In genomic region chr11:32619257-32619816, GRCm38 (mm10) we compare ENCODE assay signal across 8 mouse cellular contexts. TPM values are rescaled to one million over a fixed set of nuclear protein-coding genes. Genes with fewer than 3 reads are reported as not detected.
DNase-seq lines count a peak whose midpoint lies in the region; ATAC-seq and TF ChIP-seq lines count a peak whose summit lies in the region.

No protein-coding gene starts in this region.

- H3K27me3 ChIP-seq in lung, embryonic 14.5 days (ENCODE audit: insufficient read depth, low read length), result no peaks in the 10 kb centered on the region

- peak; percentile 89 for ATAC-seq in lung, embryonic 14.5 days (ENCODE audit: insufficient read depth)

- H3K4me2 ChIP-seq in lung, embryonic 14.5 days, result no peak overlapping the region

- no peak overlapping the region for H3K4me3 ChIP-seq in bone marrow, adult 2 months (replicated peaks; ENCODE audit: control insufficient read depth, low read depth, low read length)
- H3K4me3 ChIP-seq in lung, embryonic 14.5 days (ENCODE audit: low read depth, low read length), result no peak overlapping the region
- H3K4me3 ChIP-seq in olfactory bulb, adult 2 months (ENCODE audit: insufficient read depth, low read depth, low read length), result no peak overlapping the region

- peak; percentile 56 to 77 for DNase-seq in left cerebral cortex, postnatal 10 days (ENCODE audit: extremely low spot score in 1 of 2, low spot score in 2 of 2)
- DNase-seq in left cerebral cortex, adult 18-20 months (ENCODE audit: low spot score in 2 of 2), result no peak
- peak; percentile 77 to 89 for DNase-seq in heart, adult 18-20 months
- peak; percentile 40 for DNase-seq in kidney, adult 18-20 months
- DNase-seq in lung, embryonic 14.5 days, result peak; percentile 88
- DNase-seq in ovary, adult 18-20 months (ENCODE audit: low spot score), result no peak

- WGBS in bone marrow, adult 2 months, result 24% methylated on average over 8 of the region's 8 CpGs
- 27% methylated on average over 8 of the region's 8 CpGs for WGBS in lung, embryonic 14.5 days
- WGBS in olfactory bulb, adult 2 months, result 34% methylated on average over 8 of the region's 8 CpGs

- H3K9ac ChIP-seq in lung, embryonic 14.5 days, result no peak overlapping the region

- peak overlapping the region; percentile 34 for H3K27ac ChIP-seq in bone marrow, adult 2 months (ENCODE audit: control insufficient read depth, insufficient read depth, low read depth, low read length, poor library complexity)
- H3K27ac ChIP-seq in lung, embryonic 14.5 days (ENCODE audit: low read depth), result peak overlapping the region; percentile 85
- H3K27ac ChIP-seq in olfactory bulb, adult 2 months (ENCODE audit: insufficient read depth, low read depth, low read length), result peak overlapping the region; percentile 3; the same call in 1 of the 2 replicates

- peaks cover 5% of the 10 kb centered on the region; the same call in 1 of the 2 replicates for H3K4me1 ChIP-seq in bone marrow, adult 2 months (ENCODE audit: control insufficient read depth, insufficient read depth, low read length)
- peaks cover 9% of the 10 kb centered on the region for H3K4me1 ChIP-seq in lung, embryonic 14.5 days (ENCODE audit: insufficient read depth)
- peaks cover 8% of the 10 kb centered on the region for H3K4me1 ChIP-seq in olfactory bulb, adult 2 months (ENCODE audit: control insufficient read depth, insufficient read depth, low read length)

- 0 out of 2 replicates have a peak, but pooled peaks cover 4% of the 10 kb centered on the region for H3K36me3 ChIP-seq in lung, embryonic 14.5 days (ENCODE audit: insufficient read depth)

- 0 out of 2 replicates have a peak, but pooled peaks have one; percentile 15 for TF ChIP-seq POLR2A in bone marrow, adult 2 months (IDR thresholded peaks at IDR 0.05; ENCODE audit: borderline replicate concordance, control insufficient read depth, low read depth, low read length)
- no peak for TF ChIP-seq POLR2A in olfactory bulb, adult 2 months (IDR thresholded peaks at IDR 0.05; ENCODE audit: insufficient read depth, low read depth, low read length)

- H3K9me3 ChIP-seq in lung, embryonic 14.5 days (ENCODE audit: low read depth, low read length), result no peaks in the 10 kb centered on the region

- intact Hi-C loops in left cerebral cortex, postnatal 10 days (cut with DNase I), result no loop called here

- no peak for TF ChIP-seq CTCF in bone marrow, adult 2 months (IDR thresholded peaks at IDR 0.05; ENCODE audit: control insufficient read depth, insufficient read depth, low read length)
- no peak for TF ChIP-seq CTCF in lung, embryonic 14.5 days (IDR thresholded peaks at IDR 0.05; ENCODE audit: low read depth)
- no peak for TF ChIP-seq CTCF in olfactory bulb, adult 2 months (IDR thresholded peaks at IDR 0.05; ENCODE audit: insufficient read depth, low read depth, low read length)

RNA-seq across cellular contexts. Expression of gene Fbxw11, which starts 23.2 kb away (rescaled TPM):
- total RNA-seq in left cerebral cortex, postnatal 10 days (2021), result 100 to 1,000 TPM; 116 to 119 TPM
- total RNA-seq in left cerebral cortex, adult 18-20 months (2021), result 100 to 1,000 TPM; 116 to 119 TPM
- polyA plus RNA-seq in bone marrow, adult 2 months (2011; ENCODE audit: insufficient read depth, insufficient read length, low replicate concordance, missing spikeins), result 9.4 and 12.8 TPM in 2 replicates
- total RNA-seq in heart, adult 18-20 months (2021), result 10 to 100 TPM; 47.4 to 52.1 TPM
- 82.6 and 89.5 TPM in 2 replicates for polyA plus RNA-seq in lung, embryonic 14.5 days (2014; fragmentation: Nextera tagmentation; extraction: Ambion mirVana)
- polyA plus RNA-seq in olfactory bulb, adult 2 months (2012; ENCODE audit: insufficient read depth, insufficient read length, low replicate concordance, missing spikeins), result not detected in 2 replicates

Comparison
In these comparisons a context has a peak if more than half of its experiments do, and no peak if none do; other contexts are left out.
1. DNase-seq: peak in left cerebral cortex, postnatal 10 days (2 of 2), heart, adult 18-20 months (2 of 2), kidney, adult 18-20 months (single experiment) and lung, embryonic 14.5 days (single experiment); none in left cerebral cortex, adult 18-20 months (0 of 2) and ovary, adult 18-20 months (single experiment).
2. H3K27ac ChIP-seq: peak in every context shown above with its lines; median percentile 85 in lung, embryonic 14.5 days; 34 in bone marrow, adult 2 months; 3 in olfactory bulb, adult 2 months.